Mouse (Mus musculus) liver, postnatal 0 days (tissue): ENCODE results near the gene Tbc1d16.

Source experiments
- CTCF ChIP-seq: sonication (generic); IDR thresholded peaks from 2 replicates; pipeline ENCODE4 v1.5.1; 2016; ENCODE audit warnings: antibody characterized with exemption, low read depth
- EP300 ChIP-seq: IDR thresholded peaks from 2 replicates; pipeline ENCODE4 v1.6.1; 2016; ENCODE audit warnings: antibody characterized with exemption, low read depth, mild to moderate bottlenecking

DNA sequence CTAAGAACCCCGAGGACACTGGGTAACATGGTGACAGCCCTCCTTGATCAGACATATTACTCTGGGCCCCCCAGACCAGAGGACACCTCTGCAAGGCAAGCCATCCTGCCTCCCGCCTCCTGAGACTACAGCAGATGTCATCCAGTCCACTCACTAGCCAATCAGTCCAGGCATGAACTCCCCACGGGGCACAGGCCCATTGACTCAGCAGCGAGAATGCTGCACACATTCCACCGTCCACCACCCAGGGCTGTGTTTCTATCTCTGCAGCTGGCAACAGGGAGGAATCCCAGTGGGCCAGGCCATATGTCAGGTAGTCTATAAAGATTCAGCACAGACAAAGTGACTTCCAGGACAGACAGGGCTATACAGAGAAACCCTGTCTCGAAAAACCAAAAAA, 20.3 kb downstream of the Tbc1d16 start:
- no peak for TF ChIP-seq CTCF
- no peak for TF ChIP-seq EP300
